Mouse (Mus musculus): Measurements from ENCODE around the gene 1110032A03Rik.

DNA sequence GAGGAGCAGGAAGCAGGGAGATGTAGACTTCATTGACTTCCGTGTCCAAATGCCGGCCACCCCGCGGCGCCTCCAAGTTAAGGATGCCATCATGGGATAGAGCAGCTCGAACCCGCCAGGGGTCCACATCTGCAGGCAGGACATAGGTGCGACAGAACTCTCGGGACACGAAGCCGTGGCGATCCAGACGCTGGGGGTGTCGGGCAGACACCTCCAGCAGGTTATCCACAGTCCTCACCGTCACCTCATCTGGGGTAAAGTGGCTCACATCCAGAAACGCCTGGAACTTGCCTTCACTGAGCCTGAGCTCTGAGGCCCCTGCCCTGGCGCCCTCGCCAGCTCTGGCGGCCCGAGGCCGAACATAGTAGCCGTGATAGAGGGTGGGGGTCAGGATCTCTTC is 24.0 kb downstream of the 1110032A03Rik start, which contains the start of gene Cryab:
- TF ChIP-seq GATA1 (IDR thresholded peaks at IDR 0.05; ENCODE audit: borderline replicate concordance, low read length) = no peak
- TF ChIP-seq FLI1 (IDR thresholded peaks at IDR 0.05; ENCODE audit: low read length) = no peak

Data from megakaryocyte, embryonic 14.5 days (primary cell).